Mouse (Mus musculus): ENCODE results near the gene Lef1. TPM values are rescaled to one million over a fixed set of nuclear protein-coding genes. Genes with fewer than 3 reads are reported as not detected.

Lef1 gene
- total RNA-seq, 2 experiments from 2014 or later, result 0.66 to 1.5 TPM

GRCm38 (mm10) chr3:131272374-131273100, 162.3 kb downstream of the Lef1 start:
- ATAC-seq (ENCODE audit: poor library complexity, severe bottlenecking), result no peak

Other genes with a start within 250 kb of the Lef1 start
- 25.3 and 34.4 TPM in 2 replicates for gene Hadh, start 161.6 kb downstream of the Lef1 start, total RNA-seq (2015)
- gene Hadh, start 161.6 kb downstream of the Lef1 start, total RNA-seq (2017), result 26.0 and 29.6 TPM in 2 replicates
- gene Cyp2u1, start 192.8 kb downstream of the Lef1 start, total RNA-seq (2015), result 0.18 TPM in 1 of 2 replicates, not detected in the other
- gene Cyp2u1, start 192.8 kb downstream of the Lef1 start, total RNA-seq (2017), result 0.15 and 0.20 TPM in 2 replicates

Measured in megakaryocyte, adult 5-6 weeks (primary cell).